Mouse (Mus musculus) E14TG2a.4 (cell line): ENCODE results near the gene Armcx5.
"Not testable (repeated sequence)": the region's sequence is repeated elsewhere in the genome, so short reads cannot be mapped to it uniquely, and the experiment has no call there.

Source experiments
- H3K27me3 ChIP-seq: 2 replicates; pipeline ENCODE4 v1.6.1; 2014; ENCODE audit warnings: low read length, control low read depth; ENCODE audit not compliant: insufficient read depth
- H3K36me3 ChIP-seq: 2 replicates; pipeline ENCODE4 v1.6.1; 2014; ENCODE audit warnings: low read length, control low read depth; ENCODE audit not compliant: insufficient read depth
- H3K4me1 ChIP-seq: replicated peaks from 2 replicates; pipeline ENCODE4 v1.6.1; 2014; ENCODE audit warnings: low read depth, low read length, control low read depth
- H3K4me3 ChIP-seq: replicated peaks from 2 replicates; pipeline ENCODE4 v1.5.1; 2014; ENCODE audit warnings: mild to moderate bottlenecking, low read length
- H3K9me3 ChIP-seq: 2 replicates; pipeline ENCODE4 v1.6.1; 2014; ENCODE audit warnings: low read length, control low read depth
- CTCF ChIP-seq: conservative IDR thresholded peaks from 2 replicates; pipeline ENCODE4 v1.5.1; 2014; ENCODE audit warnings: low read length
- NANOG ChIP-seq: IDR thresholded peaks from 2 replicates; pipeline ENCODE4 v1.6.1; 2014; ENCODE audit warnings: borderline replicate concordance, low read length, mixed read lengths
- POU5F1 ChIP-seq: IDR thresholded peaks from 2 replicates; pipeline ENCODE4 v1.6.1; 2014; ENCODE audit warnings: low read length, borderline replicate concordance

The Armcx5 gene

DNA sequence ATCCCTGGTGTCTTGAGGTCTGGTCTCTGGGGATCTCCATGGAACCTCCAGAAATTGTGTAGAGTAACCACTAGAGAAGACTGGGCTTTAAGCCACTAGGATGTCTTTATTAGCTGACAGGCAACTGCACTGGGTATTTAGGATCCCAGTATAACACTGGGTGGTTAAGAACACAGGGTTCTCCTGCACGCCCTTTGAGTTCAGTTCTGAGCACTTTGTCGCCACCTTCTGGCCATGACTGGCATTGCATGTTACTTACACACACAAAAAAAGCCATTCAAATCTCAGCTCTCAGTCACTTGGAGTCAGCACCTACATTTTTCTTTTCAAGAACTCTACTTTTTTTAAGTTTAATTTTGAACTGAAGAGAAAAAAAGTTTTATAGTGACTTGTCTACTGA, 10.3 kb downstream of the Armcx5 start:
- Histone ChIP-seq H3K36me3 (peaks cover 35% of the 10 kb centered on the region), H3K4me3 (no peak overlapping the region)
- no peak for TF ChIP-seq NANOG
- TF ChIP-seq POU5F1: no peak
- peak; percentile 52 for TF ChIP-seq CTCF

GRCm38 (mm10) chrX:135761707-135762106, 19.2 kb downstream of the Armcx5 start:
- Histone ChIP-seq H3K9me3 (no peaks in the 10 kb centered on the region), H3K27me3 (no peaks in the 10 kb centered on the region), H3K36me3 (peaks cover 31% of the 10 kb centered on the region), H3K4me1 (no peaks in the 10 kb centered on the region), H3K4me3 (no peak overlapping the region)
- peak; percentile 40 for TF ChIP-seq CTCF
- TF ChIP-seq NANOG: no peak
- TF ChIP-seq POU5F1: no peak

More for the DNA sequence above, 10.3 kb downstream of the Armcx5 start:
- Histone ChIP-seq H3K27me3 (no peaks in the 10 kb centered on the region), H3K9me3 (no peaks in the 10 kb centered on the region), H3K4me1 (no peaks in the 10 kb centered on the region)

DNA sequence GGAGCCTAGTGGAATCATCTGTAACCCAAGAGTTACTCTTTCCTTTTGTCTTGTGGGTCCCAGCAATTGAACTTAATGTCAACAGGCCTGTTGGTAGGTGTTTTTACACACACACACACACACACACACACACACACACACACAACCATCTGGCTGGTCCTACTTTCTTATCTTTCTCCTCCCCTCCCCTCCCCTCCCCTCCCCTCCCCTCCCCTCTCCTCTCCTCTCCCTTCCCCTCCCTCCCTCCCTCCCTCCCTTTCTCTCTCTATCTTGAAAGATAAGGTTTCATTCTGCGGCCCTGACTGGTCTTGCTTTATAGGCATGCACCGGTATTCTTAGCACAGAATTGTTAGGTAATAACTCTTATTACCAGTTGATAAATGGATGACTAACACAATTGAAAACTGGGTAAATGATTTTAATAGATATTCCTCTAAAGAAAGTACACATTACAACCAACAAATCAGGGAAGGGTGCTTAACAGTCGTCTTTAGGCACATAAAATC, 25.6 kb downstream of the Armcx5 start:
- TF ChIP-seq NANOG (no peak), POU5F1 (no peak), CTCF (no peak)
- Histone ChIP-seq H3K4me1 (no peaks in the 10 kb centered on the region), H3K9me3 (no peaks in the 10 kb centered on the region), H3K4me3 (no peak overlapping the region), H3K36me3 (peaks cover 2% of the 10 kb centered on the region; the same call in 1 of the 2 replicates), H3K27me3 (no peaks in the 10 kb centered on the region)

- H3K9me3 ChIP-seq: no peaks in the 10 kb centered on the region
- H3K36me3 ChIP-seq: no peaks in the 10 kb centered on the region
- H3K4me3 ChIP-seq: no peak overlapping the region
- no peaks in the 10 kb centered on the region for H3K4me1 ChIP-seq
- TF ChIP-seq NANOG: no peak
- H3K27me3 ChIP-seq: no peaks in the 10 kb centered on the region
Measured at GRCm38 (mm10) chrX:135768565-135768964, 26.0 kb downstream of the Armcx5 start.

DNA sequence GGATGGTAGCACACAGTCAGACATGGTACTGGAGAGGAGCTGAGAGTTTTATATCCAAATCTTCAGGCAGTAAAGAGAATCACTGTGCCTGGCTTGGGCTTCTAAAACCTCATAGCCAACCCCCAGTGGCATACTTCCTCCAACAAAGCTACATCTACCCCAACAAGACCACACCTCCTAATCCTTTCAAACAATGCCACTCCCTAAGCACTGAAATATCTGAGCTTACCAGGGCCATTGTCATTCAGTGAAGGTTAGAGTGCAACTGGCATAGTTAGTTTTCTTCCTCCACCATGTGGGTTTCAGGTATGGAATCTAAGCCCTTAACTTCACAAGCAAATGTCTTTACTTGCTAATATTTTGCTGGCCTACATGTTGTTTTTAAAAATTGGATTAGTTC, 49.0 kb downstream of the Armcx5 start:
- H3K4me1 ChIP-seq: 0 out of 2 replicates have a peak, but pooled peaks cover 9% of the 10 kb centered on the region
- no peaks in the 10 kb centered on the region for H3K9me3 ChIP-seq
- H3K4me3 ChIP-seq: no peak overlapping the region
- H3K36me3 ChIP-seq: no peaks in the 10 kb centered on the region
- TF ChIP-seq CTCF (no peak), NANOG (no peak), POU5F1 (no peak)
- no peaks in the 10 kb centered on the region for H3K27me3 ChIP-seq

DNA sequence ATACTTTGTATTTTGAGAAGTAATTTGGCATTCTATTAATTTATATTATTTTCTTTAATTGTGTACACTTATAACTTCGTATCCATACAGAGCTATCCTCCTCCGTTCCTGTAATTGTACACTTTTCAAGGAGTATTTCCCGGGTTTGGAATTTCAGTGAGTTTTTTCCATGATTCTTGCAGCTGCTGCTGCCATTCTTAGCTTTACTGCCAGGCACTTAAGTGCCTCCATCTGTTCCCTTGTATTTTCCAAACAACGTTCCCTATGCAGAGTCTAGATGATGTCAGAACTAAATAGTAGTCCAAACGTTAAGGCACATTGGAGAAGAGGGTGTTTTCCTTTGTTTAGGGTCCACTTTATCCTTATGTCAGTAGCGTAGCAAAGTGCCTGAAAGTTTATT, 49.8 kb downstream of the Armcx5 start:
- Histone ChIP-seq H3K36me3 (no peaks in the 10 kb centered on the region), H3K4me1 (0 out of 2 replicates have a peak, but pooled peaks cover 9% of the 10 kb centered on the region), H3K4me3 (no peak overlapping the region), H3K27me3 (no peaks in the 10 kb centered on the region), H3K9me3 (no peaks in the 10 kb centered on the region)
- TF ChIP-seq NANOG (no peak), POU5F1 (no peak), CTCF (no peak)

- H3K4me1 ChIP-seq: not testable (repeated sequence)
Measured at GRCm38 (mm10) chrX:135795591-135796304, 53.2 kb downstream of the Armcx5 start.

GRCm38 (mm10) chrX:135796305-135797211, 54.0 kb downstream of the Armcx5 start:
- not testable (repeated sequence) for H3K9me3 ChIP-seq, H3K4me1 ChIP-seq, H3K27me3 ChIP-seq
- Histone ChIP-seq H3K36me3 (peaks cover 33% of the 10 kb centered on the region), H3K4me3 (peak overlapping the region; percentile 83)

More at GRCm38 (mm10) chrX:135795591-135796304, 53.2 kb downstream of the Armcx5 start:
- H3K36me3 ChIP-seq: peaks cover 25% of the 10 kb centered on the region
- H3K9me3 ChIP-seq, H3K27me3 ChIP-seq: not testable (repeated sequence)
- peak overlapping the region; percentile 83 for H3K4me3 ChIP-seq
